Mouse (Mus musculus) stomach, postnatal 0 days (tissue): Measurements from ENCODE around the gene 1810062G17Rik.

Experiments used
- CTCF ChIP-seq: IDR thresholded peaks from 2 replicates; pipeline ENCODE4 v1.5.1; 2016; ENCODE audit warnings: antibody characterized with exemption, low read depth, mild to moderate bottlenecking, moderate library complexity
- EP300 ChIP-seq: optimal IDR thresholded peaks from 2 replicates; pipeline ENCODE3; 2016; ENCODE audit warnings: antibody characterized with exemption

GRCm38 (mm10) chr3:36446506-36446905, 29.2 kb upstream of the 1810062G17Rik start:
- TF ChIP-seq CTCF (no peak), EP300 (no peak)
